Mouse (Mus musculus) adrenal gland (tissue): ENCODE data around the gene Espnl.

Experiments
- intact Hi-C: fragments of 180-260 bp; cut with DNase I; formaldehyde crosslinking; loops from one replicate; pipeline ENCODE4 v1.15.1; 2025

Espnl gene

GRCm38 (mm10) chr1:91373414-91373835 lies 51.5 kb downstream of the Espnl start:
- intact Hi-C loops = no loop called here

GRCm38 (mm10) chr1:91380453-91381090 lies 58.7 kb downstream of the Espnl start:
- intact Hi-C loops = no loop called here

- intact Hi-C loops = no loop called here
Observed at GRCm38 (mm10) chr1:91381091-91381471, 59.2 kb downstream of the Espnl start.

- intact Hi-C loops = no loop called here
Observed at GRCm38 (mm10) chr1:91390369-91390768, 68.5 kb downstream of the Espnl start.

GRCm38 (mm10) chr1:91397927-91398259 lies 76.0 kb downstream of the Espnl start:
- intact Hi-C loops = no loop called here
